Mouse (Mus musculus): ENCODE results near the gene Cfap299. TPM values are rescaled to one million over a fixed set of nuclear protein-coding genes. Genes with fewer than 3 reads are reported as not detected.

The Cfap299 gene
- 0.05 TPM in 1 of 2 replicates, not detected in the other for polyA plus RNA-seq (2012; rRNA removed)

DNA sequence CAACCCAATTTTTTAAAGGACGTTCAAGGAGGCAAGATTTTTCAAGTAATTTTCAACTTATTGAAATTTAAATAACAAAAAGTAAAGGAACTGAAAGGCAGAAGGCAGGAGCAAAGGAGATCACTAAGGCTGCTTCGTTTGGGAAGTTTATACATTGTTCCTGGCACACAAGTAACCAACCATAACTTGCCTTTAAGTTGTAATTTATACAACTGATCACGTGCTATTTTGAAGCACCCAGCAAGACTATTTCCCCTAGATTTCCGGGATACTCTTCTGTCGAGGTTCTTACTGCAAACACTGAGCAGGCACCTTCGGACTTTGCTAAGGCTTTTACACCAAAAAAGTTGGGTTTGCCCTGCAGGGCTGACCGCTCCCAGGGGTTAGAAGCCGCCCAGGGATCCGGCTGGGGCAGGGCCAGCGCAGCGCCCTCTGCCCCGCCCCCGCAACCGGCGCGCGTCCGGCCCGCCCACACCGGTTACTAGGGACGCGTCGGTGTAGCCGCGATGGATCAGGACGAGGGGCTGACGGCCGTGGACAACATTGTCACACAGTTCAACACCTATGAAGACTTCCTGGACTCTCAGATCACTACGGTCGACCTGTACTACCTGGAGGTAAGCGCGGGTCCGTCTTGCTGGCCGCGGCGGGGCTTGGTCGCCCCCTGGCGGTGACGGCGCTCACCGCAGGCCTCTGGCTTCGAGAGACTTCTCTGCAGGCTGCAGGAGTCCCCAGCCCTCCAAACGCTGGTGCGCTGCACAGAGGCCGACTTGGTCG is at the start of gene Cfap299:
TSS of gene Cfap299 (plus strand) at position 457 of the 777 bp plus-strand sequence.

GRCm38 (mm10) chr5:98552395-98552794 is 223.3 kb downstream of the Cfap299 start, which contains the start of gene Gm11111:
Gene Gm11111, plus strand, starts transcription at chr5:98552695.

Other genes with a start within 250 kb of the Cfap299 start
- gene Prdm8, start 162.1 kb upstream of the Cfap299 start, polyA plus RNA-seq (2012; rRNA removed), result 0.01 and 0.03 TPM in 2 replicates
- gene Fgf5, start 75.1 kb upstream of the Cfap299 start, polyA plus RNA-seq (2012; rRNA removed), result not detected in 2 replicates
- gene Gm11111, start 223.4 kb downstream of the Cfap299 start, polyA plus RNA-seq (2012; rRNA removed), result not detected in 2 replicates